Mouse (Mus musculus) megakaryocyte, embryonic 14.5 days (primary cell): ENCODE results near the gene Stk32c.

Source experiments
- FLI1 ChIP-seq: IDR thresholded peaks from 2 replicates; pipeline ENCODE4 v1.6.1; 2012; ENCODE audit warnings: low read length, inconsistent platforms, mixed read lengths
- GATA1 ChIP-seq: IDR thresholded peaks from 3 replicates; pipeline ENCODE4 v1.6.1; 2012; ENCODE audit warnings: mixed read lengths, low read length, inconsistent platforms, borderline replicate concordance

DNA sequence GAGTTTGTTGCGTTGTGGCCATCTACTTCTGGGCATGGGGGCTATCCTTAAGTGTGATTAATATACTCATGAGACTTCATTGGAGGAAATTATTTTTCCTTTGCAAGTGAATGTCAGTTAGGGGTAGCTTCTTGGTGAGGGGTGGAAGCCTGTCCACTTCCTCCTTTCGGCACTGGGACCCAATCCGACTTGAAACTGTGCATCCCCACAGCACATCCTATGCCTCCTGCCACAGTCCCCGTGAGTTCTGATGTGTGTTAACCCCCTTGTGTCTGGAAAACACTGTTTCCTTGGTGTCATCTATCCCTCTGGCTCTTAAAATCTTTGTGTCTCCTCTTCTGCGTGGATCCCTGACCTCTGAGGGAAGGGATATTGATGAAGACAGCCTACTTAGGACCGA is 11.9 kb downstream of the Stk32c start:
- no peak for TF ChIP-seq GATA1
- no peak for TF ChIP-seq FLI1
